Mouse (Mus musculus) kidney, postnatal 10 days (tissue): ENCODE results near the gene Tbx19.

Experiments
- DNase-seq: peaks from one replicate; pipeline ENCODE4 v3.0.0; 2021; ENCODE audit warnings: mixed read lengths

Tbx19 gene

GRCm38 (mm10) chr1:165160723-165161405 is at the start of gene Tbx19:
Gene Tbx19 (minus strand): TSS chr1:165160773.
- no peak for DNase-seq

- no peak for DNase-seq
Observed at GRCm38 (mm10) chr1:165205591-165205990, 45.0 kb upstream of the Tbx19 start.

GRCm38 (mm10) chr1:165203488-165204035 is 43.0 kb upstream of the Tbx19 start:
- DNase-seq, result no peak

GRCm38 (mm10) chr1:165201445-165202012 is 41.0 kb upstream of the Tbx19 start:
- DNase-seq, result no peak

GRCm38 (mm10) chr1:165200748-165201147 is 40.2 kb upstream of the Tbx19 start:
- no peak for DNase-seq

- DNase-seq, result peak; percentile 25
Observed at GRCm38 (mm10) chr1:165199639-165200038, 39.1 kb upstream of the Tbx19 start.

- DNase-seq, result no peak
Observed at GRCm38 (mm10) chr1:165198951-165199350, 38.4 kb upstream of the Tbx19 start.

- no peak for DNase-seq
Observed at GRCm38 (mm10) chr1:165197875-165198274, 37.3 kb upstream of the Tbx19 start.

GRCm38 (mm10) chr1:165195396-165195960 is 34.9 kb upstream of the Tbx19 start:
- no peak for DNase-seq

GRCm38 (mm10) chr1:165194662-165195013 is 34.1 kb upstream of the Tbx19 start:
- no peak for DNase-seq

GRCm38 (mm10) chr1:165193880-165194661 is 33.5 kb upstream of the Tbx19 start, which contains the start of gene Sft2d2:
Gene Sft2d2 (minus strand): TSS chr1:165194438.
- peak; percentile 97 for DNase-seq

GRCm38 (mm10) chr1:165193426-165193825 is 32.9 kb upstream of the Tbx19 start:
- no peak for DNase-seq

- no peak for DNase-seq
Observed at GRCm38 (mm10) chr1:165192714-165193264, 32.2 kb upstream of the Tbx19 start.

GRCm38 (mm10) chr1:165192102-165192501 is 31.5 kb upstream of the Tbx19 start:
- no peak for DNase-seq

GRCm38 (mm10) chr1:165191611-165192010 is 31.0 kb upstream of the Tbx19 start:
- no peak for DNase-seq

GRCm38 (mm10) chr1:165190571-165191273 is 30.1 kb upstream of the Tbx19 start:
- DNase-seq, result no peak

- no peak for DNase-seq
Observed at GRCm38 (mm10) chr1:165190068-165190467, 29.5 kb upstream of the Tbx19 start.

GRCm38 (mm10) chr1:165188806-165189580 is 28.4 kb upstream of the Tbx19 start:
- DNase-seq, result no peak

GRCm38 (mm10) chr1:165187357-165187756 is 26.8 kb upstream of the Tbx19 start:
- DNase-seq, result no peak

- DNase-seq, result no peak
Observed at GRCm38 (mm10) chr1:165186491-165186890, 25.9 kb upstream of the Tbx19 start.

- DNase-seq, result no peak
Observed at GRCm38 (mm10) chr1:165185116-165185515, 24.5 kb upstream of the Tbx19 start.
